Mouse (Mus musculus) liver, postnatal 0 days (tissue): ENCODE results near the gene Cep68.

ENCODE experiments used
- CTCF ChIP-seq: sonication (generic); IDR thresholded peaks from 2 replicates; pipeline ENCODE4 v1.5.1; 2016; ENCODE audit warnings: antibody characterized with exemption, low read depth
- EP300 ChIP-seq: IDR thresholded peaks from 2 replicates; pipeline ENCODE4 v1.6.1; 2016; ENCODE audit warnings: antibody characterized with exemption, low read depth, mild to moderate bottlenecking

DNA sequence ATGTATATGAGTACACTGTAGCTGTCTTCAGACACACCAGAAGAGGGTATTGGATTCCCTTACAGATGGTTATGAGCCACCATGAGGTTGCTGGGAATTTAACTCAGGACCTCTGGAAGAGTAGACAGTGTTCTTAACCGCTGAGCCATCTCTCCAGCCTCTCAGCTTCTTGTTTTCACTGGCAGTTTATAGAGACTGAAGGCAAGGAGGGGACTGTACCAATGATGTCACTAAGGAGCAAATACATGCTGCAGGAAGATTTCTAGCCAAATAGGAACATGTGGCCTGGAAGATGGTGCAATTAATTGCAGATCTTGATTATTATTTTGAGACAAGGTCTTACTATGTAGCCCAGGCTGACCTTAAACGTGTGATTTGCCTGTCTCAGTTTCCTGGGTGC, 27.9 kb upstream of the Cep68 start:
- no peak for TF ChIP-seq CTCF
- TF ChIP-seq EP300 = no peak
